Mouse (Mus musculus): ENCODE measurements around the gene Olfr1094.

The Olfr1094 gene

GRCm38 (mm10) chr2:86824363-86824762, at the start of gene Olfr1094:
TSS of gene Olfr1094 (plus strand) at chr2:86824663.
- Histone ChIP-seq H3K36me3 (ENCODE audit: control insufficient read depth, insufficient read depth, low read length, poor library complexity, severe bottlenecking) (no peaks in the 10 kb centered on the region), H3K27me3 (ENCODE audit: control insufficient read depth, insufficient read depth, low read length, poor library complexity, severe bottlenecking) (no peaks in the 10 kb centered on the region)
- DNase-seq (ENCODE audit: low read depth, low spot score), result no peak

DNA sequence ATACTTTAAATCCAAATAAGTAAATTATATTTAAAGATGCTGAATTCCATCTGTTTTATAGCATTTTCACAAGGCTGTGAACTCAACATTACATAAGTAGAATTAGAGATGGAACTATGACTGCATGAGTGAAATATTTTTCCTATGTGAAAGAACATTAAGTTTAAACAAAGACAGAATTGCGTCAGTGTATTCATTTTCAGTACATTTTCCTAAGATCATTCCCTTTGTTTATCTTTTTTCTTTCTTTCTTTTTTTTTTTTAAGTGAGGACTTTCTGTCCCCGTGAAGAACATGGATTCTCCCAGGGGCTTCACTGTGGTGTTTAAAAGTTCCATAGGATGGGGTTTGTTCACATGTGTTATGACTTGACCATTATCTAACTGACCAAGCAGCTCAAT, 42.3 kb upstream of the Olfr1094 start, which contains the start of gene Olfr1093:
TSS of gene Olfr1093 (plus strand) at position 301 of the 400 bp plus-strand sequence.
- Histone ChIP-seq H3K27me3 (ENCODE audit: control insufficient read depth, insufficient read depth, low read length, poor library complexity, severe bottlenecking) (no peaks in the 10 kb centered on the region), H3K36me3 (ENCODE audit: control insufficient read depth, insufficient read depth, low read length, poor library complexity, severe bottlenecking) (no peaks in the 10 kb centered on the region)
- no peak for DNase-seq (ENCODE audit: low read depth, low spot score)

- DNase-seq (ENCODE audit: low read depth, low spot score), result no peak
- Histone ChIP-seq H3K36me3 (ENCODE audit: control insufficient read depth, insufficient read depth, low read length, poor library complexity, severe bottlenecking) (no peaks in the 10 kb centered on the region), H3K27me3 (ENCODE audit: control insufficient read depth, insufficient read depth, low read length, poor library complexity, severe bottlenecking) (no peaks in the 10 kb centered on the region)
Measured at GRCm38 (mm10) chr2:86809918-86810317, 14.5 kb upstream of the Olfr1094 start, which contains the start of gene Olfr141. TSS of gene Olfr141 (minus strand) at chr2:86810018.

GRCm38 (mm10) chr2:86851596-86851995, 27.1 kb downstream of the Olfr1094 start, which contains the start of gene Olfr1095:
TSS of gene Olfr1095 (minus strand) at chr2:86851696.
- no peak for DNase-seq (ENCODE audit: low read depth, low spot score)
- H3K36me3 ChIP-seq (ENCODE audit: control insufficient read depth, insufficient read depth, low read length, poor library complexity, severe bottlenecking), result no peaks in the 10 kb centered on the region

GRCm38 (mm10) chr2:86874702-86875101, 50.2 kb downstream of the Olfr1094 start, which contains the start of gene Gm13723:
TSS of gene Gm13723 (minus strand) at chr2:86874802.
- Histone ChIP-seq H3K27me3 (ENCODE audit: control insufficient read depth, insufficient read depth, low read length, poor library complexity, severe bottlenecking) (no peaks in the 10 kb centered on the region), H3K36me3 (ENCODE audit: control insufficient read depth, insufficient read depth, low read length, poor library complexity, severe bottlenecking) (no peaks in the 10 kb centered on the region)
- no peak for DNase-seq (ENCODE audit: low read depth, low spot score)

More at GRCm38 (mm10) chr2:86851596-86851995, 27.1 kb downstream of the Olfr1094 start, which contains the start of gene Olfr1095:
- no peaks in the 10 kb centered on the region for H3K27me3 ChIP-seq (ENCODE audit: control insufficient read depth, insufficient read depth, low read length, poor library complexity, severe bottlenecking)
